Mouse (Mus musculus) limb, embryonic 12.5 days (tissue): Measurements from ENCODE around the gene Rgs9bp. TPM values are rescaled to one million over a fixed set of nuclear protein-coding genes. Genes with fewer than 3 reads are reported as not detected.

Source experiments
- ATAC-seq: fragments of 200-750 bp; cut with Nextera tagmentation; 2 replicates; pipeline ENCODE4 v1.8.0; 2017; ENCODE audit warnings: low read depth, moderate TSS enrichment; ENCODE audit not compliant: insufficient number of reproducible peaks, insufficient read depth, low FRiP score, low TSS enrichment
- H3K27ac ChIP-seq: fragments of 300-500 bp; sonication (generic); 2 replicates; pipeline ENCODE4 v1.5.1; 2016; ENCODE audit warnings: mild to moderate bottlenecking, moderate library complexity
- H3K27me3 ChIP-seq: fragments of 300-500 bp; sonication (generic); 2 replicates; pipeline ENCODE4 v1.6.1; 2016; ENCODE audit warnings: mild to moderate bottlenecking, moderate library complexity
- H3K36me3 ChIP-seq: fragments of 300-500 bp; sonication (generic); 2 replicates; pipeline ENCODE4 v1.6.1; 2016; ENCODE audit warnings: mild to moderate bottlenecking, moderate library complexity
- H3K4me1 ChIP-seq: fragments of 300-500 bp; sonication (generic); replicated peaks from 2 replicates; pipeline ENCODE4 v1.6.1; 2016
- H3K4me2 ChIP-seq: fragments of 300-500 bp; sonication (generic); 2 replicates; pipeline ENCODE4 v1.6.1; 2016; ENCODE audit warnings: mild to moderate bottlenecking, moderate library complexity
- H3K4me3 ChIP-seq: fragments of 300-500 bp; sonication (generic); replicated peaks from 2 replicates; pipeline ENCODE4 v1.5.1; 2016; ENCODE audit warnings: mild to moderate bottlenecking
- H3K9ac ChIP-seq: fragments of 300-500 bp; sonication (generic); replicated peaks from 2 replicates; pipeline ENCODE4 v1.6.1; 2016; ENCODE audit warnings: mild to moderate bottlenecking, moderate library complexity
- H3K9me3 ChIP-seq: fragments of 300-500 bp; sonication (generic); 2 replicates; pipeline ENCODE4 v1.6.1; 2016; ENCODE audit warnings: mild to moderate bottlenecking, moderate library complexity
- WGBS: fragments of 180-500 bp; shearing (Covaris S2); methylation state at CpG from one replicate; pipeline ENCODE4 v1.1.7; 2016; 5-methylcytosine and 5-hydroxymethylcytosine counted together
- polyA plus RNA-seq: library from polyadenylated mRNA; unstranded; fragments of >200 nt; fragmentation: Nextera tagmentation; extraction: Ambion mirVana; gene quantifications from 2 replicates; pipeline ENCODE4 v1.2.1, GENCODE M21; 2016

The Rgs9bp gene
- polyA plus RNA-seq, 1 experiment from 2014 or later, result 0.28 TPM

DNA sequence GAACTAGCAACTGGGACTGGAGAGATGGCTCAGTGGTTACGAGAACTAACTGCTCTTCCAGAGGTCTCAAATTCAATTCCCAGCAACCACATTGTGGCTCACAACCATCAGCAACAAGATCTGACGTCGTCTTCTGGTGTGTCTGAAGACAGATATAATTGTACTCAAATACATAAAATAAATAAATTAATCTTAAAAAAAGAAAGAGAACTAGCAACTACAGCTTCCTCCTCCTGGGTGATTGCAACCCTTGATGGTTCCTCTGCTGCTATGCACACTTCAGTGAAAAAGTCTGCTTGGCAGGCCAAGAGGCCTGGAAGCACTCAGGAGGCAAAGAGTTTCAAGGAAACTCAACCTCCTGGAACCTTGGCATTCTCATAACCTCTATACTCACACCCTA lies 55.4 kb downstream of the Rgs9bp start:
- H3K4me1 ChIP-seq, result no peaks in the 10 kb centered on the region
- no peaks in the 10 kb centered on the region for H3K27me3 ChIP-seq
- no peak overlapping the region for H3K4me3 ChIP-seq
- no peak overlapping the region for H3K27ac ChIP-seq
- H3K36me3 ChIP-seq, result no peaks in the 10 kb centered on the region
- no peak overlapping the region for H3K4me2 ChIP-seq
- H3K9me3 ChIP-seq, result 0 out of 2 replicates have a peak, but pooled peaks cover 2% of the 10 kb centered on the region
- ATAC-seq, result no peak
- no peak overlapping the region for H3K9ac ChIP-seq
- WGBS, result 68% methylated on average over 3 of the region's 3 CpGs

Other genes starting within 250 kb of the Rgs9bp start
- 14.7 and 16.5 TPM in 2 replicates for gene Faap24, start 188.7 kb downstream of the Rgs9bp start, polyA plus RNA-seq
- gene Cep89, start 188.5 kb downstream of the Rgs9bp start, polyA plus RNA-seq, result 55.0 and 56.9 TPM in 2 replicates
- gene Slc7a9, start 136.8 kb downstream of the Rgs9bp start, polyA plus RNA-seq, result 0.21 TPM in 1 of 2 replicates, not detected in the other
- gene Tdrd12, start 47.8 kb downstream of the Rgs9bp start, polyA plus RNA-seq, result 0.59 and 0.68 TPM in 2 replicates
- 33.0 and 37.5 TPM in 2 replicates for gene Nudt19, start 29.3 kb downstream of the Rgs9bp start, polyA plus RNA-seq
- gene Ankrd27, start 662 bp upstream of the Rgs9bp start, polyA plus RNA-seq, result 41.6 and 44.9 TPM in 2 replicates
- 327 and 339 TPM in 2 replicates for gene Pdcd5, start 61.9 kb upstream of the Rgs9bp start, polyA plus RNA-seq
- gene Dpy19l3, start 168.9 kb upstream of the Rgs9bp start, polyA plus RNA-seq, result 35.8 and 39.2 TPM in 2 replicates
- 27.1 and 27.4 TPM in 2 replicates for gene Zfp507, start 217.4 kb upstream of the Rgs9bp start, polyA plus RNA-seq